Mouse (Mus musculus): ENCODE measurements around the gene Trp53tg5. TPM values are rescaled to one million over a fixed set of nuclear protein-coding genes. Genes with fewer than 3 reads are reported as not detected.

Trp53tg5 gene
- polyA plus RNA-seq, 1 experiment from 2014 or later = not detected

DNA sequence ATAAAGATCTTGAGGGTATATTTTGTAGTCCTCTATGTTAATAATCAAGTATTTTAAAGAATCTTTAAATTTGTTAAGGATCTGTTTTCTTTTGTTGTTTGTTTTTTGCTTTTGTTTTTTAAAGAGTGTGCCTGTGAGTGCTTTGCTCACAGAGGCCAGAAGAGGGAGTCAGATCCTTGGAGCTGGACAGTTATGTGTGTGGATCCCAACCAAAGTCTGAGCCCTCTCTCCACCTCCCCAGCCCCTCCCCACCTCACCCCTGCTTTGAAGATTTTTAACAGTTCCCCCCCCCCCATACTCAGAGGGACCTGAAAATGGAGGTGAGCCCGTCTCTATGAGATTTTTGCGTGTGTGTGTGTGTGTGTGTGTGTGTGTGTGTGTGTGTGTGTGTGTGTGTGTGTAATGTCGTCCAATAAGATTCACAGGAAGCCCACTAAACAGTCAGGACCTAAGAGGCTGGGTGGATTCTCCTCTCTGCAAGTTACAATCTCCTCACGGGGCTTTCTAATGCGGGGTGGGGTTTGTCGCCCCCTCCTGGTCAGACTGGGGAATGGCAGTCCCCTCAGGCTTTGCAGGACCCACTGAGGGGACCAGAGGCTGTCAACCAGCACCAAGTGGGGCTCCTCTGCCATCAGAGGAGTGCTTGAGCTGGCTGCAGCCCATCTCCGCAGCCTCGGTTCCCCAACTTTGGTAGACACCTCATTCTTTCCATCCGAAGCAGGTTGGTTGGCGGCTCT lies 44.1 kb upstream of the Trp53tg5 start:
- Histone ChIP-seq H3K27me3 (replicated peaks; ENCODE audit: control insufficient read depth, insufficient read depth, low read length) (no peaks in the 10 kb centered on the region), H3K4me1 (replicated peaks; ENCODE audit: control insufficient read depth, insufficient read depth, low read length) (no peaks in the 10 kb centered on the region), H3K27ac (ENCODE audit: low read depth, low read length) (no peak overlapping the region), H3K9me3 (ENCODE audit: control insufficient read depth) (no peaks in the 10 kb centered on the region), H3K9ac (ENCODE audit: low read depth, low read length) (no peak overlapping the region), H3K36me3 (ENCODE audit: control insufficient read depth, insufficient read depth) (no peaks in the 10 kb centered on the region), H3K4me3 (ENCODE audit: low read depth, low read length) (no peak overlapping the region), H3K4me2 (replicated peaks; ENCODE audit: low read depth) (no peak overlapping the region)
- ATAC-seq = no peak
- WGBS = 45% methylated on average over 10 of the region's 10 CpGs
- peak; percentile 89 for TF ChIP-seq CTCF (IDR thresholded peaks at IDR 0.05; ENCODE audit: low read depth)

DNA sequence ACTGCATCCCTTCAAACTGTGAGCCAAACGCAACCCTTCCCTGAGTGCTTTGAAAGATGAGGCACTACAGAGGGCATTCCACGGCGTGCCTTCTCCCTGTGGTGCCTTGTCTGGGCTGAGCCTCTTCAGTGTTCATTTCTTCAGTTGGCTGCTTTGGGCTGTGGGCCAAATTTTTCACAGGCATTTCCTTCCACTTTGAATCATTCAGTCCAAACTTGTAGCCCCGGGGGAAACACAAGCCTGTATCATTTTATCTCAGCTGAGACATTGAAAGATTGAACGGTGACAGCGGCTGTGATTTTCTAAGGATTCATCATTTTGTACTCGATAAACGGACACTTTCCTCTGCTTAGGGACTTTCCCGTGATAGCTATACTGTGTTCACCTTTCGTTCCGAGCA lies 43.1 kb upstream of the Trp53tg5 start:
- Histone ChIP-seq H3K4me2 (replicated peaks; ENCODE audit: low read depth) (no peak overlapping the region), H3K9me3 (ENCODE audit: control insufficient read depth) (no peaks in the 10 kb centered on the region), H3K36me3 (ENCODE audit: control insufficient read depth, insufficient read depth) (no peaks in the 10 kb centered on the region), H3K9ac (ENCODE audit: low read depth, low read length) (no peak overlapping the region), H3K27ac (ENCODE audit: low read depth, low read length) (no peak overlapping the region), H3K27me3 (replicated peaks; ENCODE audit: control insufficient read depth, insufficient read depth, low read length) (no peaks in the 10 kb centered on the region), H3K4me1 (replicated peaks; ENCODE audit: control insufficient read depth, insufficient read depth, low read length) (no peaks in the 10 kb centered on the region), H3K4me3 (ENCODE audit: low read depth, low read length) (no peak overlapping the region)
- no peak for ATAC-seq
- WGBS = 78% methylated on average over 11 of the region's 11 CpGs
- TF ChIP-seq CTCF (IDR thresholded peaks at IDR 0.05; ENCODE audit: low read depth) = no peak

DNA sequence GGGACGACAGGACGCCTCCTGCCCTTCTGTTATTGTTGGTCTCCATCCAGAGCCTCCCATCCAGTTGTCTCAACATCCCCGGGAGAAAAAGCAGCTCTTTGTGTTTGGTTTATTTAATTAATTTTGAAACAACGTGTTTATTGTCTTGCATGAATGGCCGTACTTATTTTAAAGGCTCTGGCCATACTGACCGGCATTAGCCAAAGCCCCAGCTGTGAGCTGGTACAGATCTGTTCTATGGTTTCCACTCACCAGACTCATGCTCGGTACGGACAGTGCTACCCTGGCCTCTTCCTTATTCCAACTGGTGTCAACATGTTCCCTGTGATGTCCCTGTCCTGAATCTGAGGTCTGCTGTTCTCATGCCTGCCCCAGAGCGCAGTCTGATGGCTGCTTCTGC lies 42.4 kb upstream of the Trp53tg5 start:
- Histone ChIP-seq H3K27me3 (replicated peaks; ENCODE audit: control insufficient read depth, insufficient read depth, low read length) (no peaks in the 10 kb centered on the region), H3K27ac (ENCODE audit: low read depth, low read length) (no peak overlapping the region), H3K4me3 (ENCODE audit: low read depth, low read length) (no peak overlapping the region), H3K4me1 (replicated peaks; ENCODE audit: control insufficient read depth, insufficient read depth, low read length) (no peaks in the 10 kb centered on the region), H3K9me3 (ENCODE audit: control insufficient read depth) (no peaks in the 10 kb centered on the region), H3K9ac (ENCODE audit: low read depth, low read length) (no peak overlapping the region), H3K4me2 (replicated peaks; ENCODE audit: low read depth) (no peak overlapping the region), H3K36me3 (ENCODE audit: control insufficient read depth, insufficient read depth) (no peaks in the 10 kb centered on the region)
- TF ChIP-seq CTCF (IDR thresholded peaks at IDR 0.05; ENCODE audit: low read depth) = no peak
- ATAC-seq = no peak
- 85% methylated on average over 9 of the region's 9 CpGs for WGBS

DNA sequence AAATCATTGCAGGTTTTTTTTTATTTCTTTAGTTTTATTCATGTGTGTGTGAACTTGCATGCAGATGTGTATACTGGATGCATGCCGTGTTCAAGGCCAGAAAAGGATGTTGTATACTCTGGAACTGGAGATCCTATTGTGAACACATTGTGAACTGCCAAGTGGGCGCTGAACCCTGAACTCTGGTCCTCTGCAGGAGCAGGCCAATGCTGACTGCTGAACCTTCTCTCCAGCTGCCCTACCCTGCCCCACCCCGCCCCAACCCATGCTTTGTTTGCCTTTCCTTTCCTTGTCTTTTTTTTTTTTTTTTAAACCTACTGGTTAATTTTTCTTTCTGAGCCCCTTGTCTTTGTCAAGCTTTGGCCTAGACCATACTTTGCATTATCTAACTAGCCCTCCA lies 41.4 kb upstream of the Trp53tg5 start:
- no peaks in the 10 kb centered on the region for H3K9me3 ChIP-seq (ENCODE audit: control insufficient read depth)
- no peaks in the 10 kb centered on the region for H3K36me3 ChIP-seq (ENCODE audit: control insufficient read depth, insufficient read depth)
- no peak overlapping the region for H3K4me3 ChIP-seq (ENCODE audit: low read depth, low read length)
- no peaks in the 10 kb centered on the region for H3K4me1 ChIP-seq (replicated peaks; ENCODE audit: control insufficient read depth, insufficient read depth, low read length)
- H3K4me2 ChIP-seq (replicated peaks; ENCODE audit: low read depth) = no peak overlapping the region
- no peaks in the 10 kb centered on the region for H3K27me3 ChIP-seq (replicated peaks; ENCODE audit: control insufficient read depth, insufficient read depth, low read length)
- no peak for TF ChIP-seq CTCF (IDR thresholded peaks at IDR 0.05; ENCODE audit: low read depth)
- ATAC-seq = peak; percentile 63
- no peak overlapping the region for H3K9ac ChIP-seq (ENCODE audit: low read depth, low read length)
- WGBS = 38% methylated on average over 3 of the region's 3 CpGs
- no peak overlapping the region for H3K27ac ChIP-seq (ENCODE audit: low read depth, low read length)

DNA sequence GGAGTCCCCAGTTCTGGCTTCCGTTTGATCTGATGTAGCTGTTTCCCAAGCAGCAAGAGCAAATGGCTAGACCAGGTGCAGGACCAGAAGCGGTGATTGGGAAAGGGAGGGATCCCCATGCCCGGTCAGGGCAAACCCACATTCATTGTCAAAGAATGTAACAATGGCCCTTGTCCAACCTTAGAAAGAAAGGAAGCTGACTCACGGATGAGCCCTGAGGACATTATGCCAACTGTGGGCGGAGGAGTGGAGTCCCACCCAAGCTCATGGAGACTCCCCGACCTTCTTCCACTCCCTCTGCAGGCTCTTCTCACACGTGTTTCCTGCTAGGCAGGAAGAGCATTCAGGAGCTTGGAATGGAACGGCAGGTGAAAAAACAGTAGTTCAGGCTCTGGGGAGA lies 39.9 kb upstream of the Trp53tg5 start:
- Histone ChIP-seq H3K4me3 (ENCODE audit: low read depth, low read length) (no peak overlapping the region), H3K4me2 (replicated peaks; ENCODE audit: low read depth) (no peak overlapping the region)

DNA sequence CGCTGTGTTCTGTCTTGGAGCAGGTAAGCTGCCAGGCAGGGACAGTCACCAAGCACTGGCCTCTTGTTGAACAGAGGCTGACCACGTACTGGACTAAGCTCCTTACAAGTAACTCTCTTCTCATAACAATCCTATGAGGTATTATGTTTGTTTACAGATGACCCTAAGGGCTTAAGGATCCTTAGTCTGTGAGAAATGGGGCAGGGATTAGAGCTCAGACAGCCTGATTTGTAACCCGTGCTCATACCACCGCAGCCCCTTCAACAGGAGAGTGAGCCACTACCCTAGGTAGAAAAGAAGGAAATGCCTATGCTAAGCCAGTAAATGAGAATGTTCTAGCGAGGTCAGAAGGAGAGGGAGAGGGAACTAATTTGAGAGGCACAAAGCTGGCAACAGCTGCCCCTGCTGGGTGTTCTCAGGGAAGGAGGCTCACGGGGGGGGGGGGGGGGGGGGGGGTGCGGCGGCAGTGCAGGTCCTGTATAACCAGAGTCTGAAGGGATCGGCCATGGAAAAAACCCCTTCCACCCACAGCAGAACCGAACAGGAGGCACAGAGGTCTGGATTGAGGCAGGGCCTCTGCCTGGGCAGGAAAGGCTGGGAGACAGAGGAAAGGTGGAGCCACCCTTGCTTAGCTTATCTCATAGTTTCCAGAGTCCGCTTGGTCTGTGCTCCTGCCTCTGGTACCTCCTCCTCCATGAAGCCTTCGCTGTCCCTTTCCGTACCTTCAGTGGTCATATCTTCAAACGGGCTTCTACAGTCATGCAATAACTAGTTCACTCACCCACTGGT lies 38.8 kb upstream of the Trp53tg5 start:
- no peak overlapping the region for H3K9ac ChIP-seq (ENCODE audit: low read depth, low read length)
- no peak overlapping the region; the same call in 1 of the 2 replicates for H3K27ac ChIP-seq (ENCODE audit: low read depth, low read length)

More for the DNA sequence above, 39.9 kb upstream of the Trp53tg5 start:
- Histone ChIP-seq H3K27ac (ENCODE audit: low read depth, low read length) (no peak overlapping the region), H3K9ac (ENCODE audit: low read depth, low read length) (no peak overlapping the region), H3K4me1 (replicated peaks; ENCODE audit: control insufficient read depth, insufficient read depth, low read length) (no peaks in the 10 kb centered on the region), H3K36me3 (ENCODE audit: control insufficient read depth, insufficient read depth) (no peaks in the 10 kb centered on the region; the same call in 1 of the 2 replicates), H3K9me3 (ENCODE audit: control insufficient read depth) (no peaks in the 10 kb centered on the region), H3K27me3 (replicated peaks; ENCODE audit: control insufficient read depth, insufficient read depth, low read length) (no peaks in the 10 kb centered on the region)
- WGBS = 66% methylated on average over 8 of the region's 8 CpGs
- no peak for ATAC-seq
- TF ChIP-seq CTCF (IDR thresholded peaks at IDR 0.05; ENCODE audit: low read depth) = no peak

More for the DNA sequence above, 38.8 kb upstream of the Trp53tg5 start:
- ATAC-seq = peak; percentile 13; the same call in 1 of the 2 replicates
- Histone ChIP-seq H3K4me1 (replicated peaks; ENCODE audit: control insufficient read depth, insufficient read depth, low read length) (no peaks in the 10 kb centered on the region), H3K27me3 (replicated peaks; ENCODE audit: control insufficient read depth, insufficient read depth, low read length) (no peaks in the 10 kb centered on the region), H3K9me3 (ENCODE audit: control insufficient read depth) (no peaks in the 10 kb centered on the region), H3K36me3 (ENCODE audit: control insufficient read depth, insufficient read depth) (no peaks in the 10 kb centered on the region; the same call in 1 of the 2 replicates), H3K4me3 (ENCODE audit: low read depth, low read length) (no peak overlapping the region), H3K4me2 (replicated peaks; ENCODE audit: low read depth) (no peak overlapping the region)
- WGBS = 53% methylated on average over 13 of the region's 14 CpGs
- TF ChIP-seq CTCF (IDR thresholded peaks at IDR 0.05; ENCODE audit: low read depth) = no peak

Data from intestine, postnatal 0 days (tissue).